Mouse (Mus musculus) cortical plate, adult 2 months (tissue): Measurements from ENCODE around the gene Cgrrf1.

ENCODE experiments used
- CTCF ChIP-seq: fragments of 200-500 bp; IDR thresholded peaks from 2 replicates; pipeline ENCODE4 v1.5.1; 2011; ENCODE audit warnings: mild to moderate bottlenecking, control low read depth, low read length; ENCODE audit not compliant: insufficient read depth; ENCODE audit errors: extremely low read depth
- POLR2A ChIP-seq: fragments of 200-500 bp; IDR thresholded peaks from 2 replicates; pipeline ENCODE4 v1.6.1; 2011; ENCODE audit warnings: mild to moderate bottlenecking, low read length, control low read depth; ENCODE audit not compliant: insufficient read depth; ENCODE audit errors: extremely low read depth

GRCm38 (mm10) chr14:46783327-46783926 lies 48.5 kb upstream of the Cgrrf1 start:
- TF ChIP-seq CTCF (no peak), POLR2A (no peak)
